Mouse (Mus musculus) left cerebral cortex, postnatal 4 days (tissue): ENCODE data around the gene Fam213b. TPM values are rescaled to one million over a fixed set of nuclear protein-coding genes. Genes with fewer than 3 reads are reported as not detected.
A peak's percentile ranks its signal among the peaks of the same experiment; 100 is the strongest.

ENCODE experiments used
- DNase-seq: peaks from one replicate; pipeline ENCODE4 v3.0.0-alpha.2; 2022
- intact Hi-C: fragments of 180-260 bp; cut with DNase I; formaldehyde crosslinking; loops from one replicate; pipeline ENCODE4 v1.15.1; 2025
- total RNA-seq, 2 experiments: library from RNA; stranded (reverse); gene quantifications; 2 replicates each; pipeline ENCODE4 v1.2.3; 2021

Gene Fam213b
- total RNA-seq, 2 experiments from 2014 or later = 19.5 to 19.8 TPM

GRCm38 (mm10) chr4:154856480-154856837, 42.5 kb downstream of the Fam213b start:
- intact Hi-C loops = no loop called here
- no peak for DNase-seq

- DNase-seq = peak; percentile 91
- intact Hi-C loops = no loop called here
Observed at GRCm38 (mm10) chr4:154855721-154856479, 43.0 kb downstream of the Fam213b start.

GRCm38 (mm10) chr4:154854676-154855345, 44.1 kb downstream of the Fam213b start:
- intact Hi-C loops = no loop called here
- no peak for DNase-seq

GRCm38 (mm10) chr4:154853881-154854280, 45.1 kb downstream of the Fam213b start:
- intact Hi-C loops = no loop called here
- no peak for DNase-seq

- intact Hi-C loops = no loop called here
- DNase-seq = no peak
Observed at GRCm38 (mm10) chr4:154852696-154853095, 46.2 kb downstream of the Fam213b start.

Other genes starting within 250 kb of the Fam213b start
- not detected for gene Actrt2, start 231.3 kb downstream of the Fam213b start, total RNA-seq
- 1 to 10 TPM; 2.4 to 2.8 TPM for gene Ttc34, start 61.7 kb downstream of the Fam213b start, total RNA-seq
- gene Mmel1, start 29.6 kb downstream of the Fam213b start, total RNA-seq = under 1 TPM; 0.28 to 0.54 TPM
- 1 to 10 TPM in 1 of 2 experiments, under 1 TPM in 1; 0.58 to 1.1 TPM for gene Tnfrsf14, start 29.4 kb upstream of the Fam213b start, total RNA-seq
- 10 to 100 TPM; 56.8 to 74.5 TPM for gene Hes5, start 61.8 kb upstream of the Fam213b start, total RNA-seq
- 10 to 100 TPM; 34.5 to 39.8 TPM for gene Pank4, start 65.0 kb upstream of the Fam213b start, total RNA-seq
- 10 to 100 TPM; 50.9 to 56.1 TPM for gene Plch2, start 157.6 kb upstream of the Fam213b start, total RNA-seq
- gene Pex10, start 167.9 kb upstream of the Fam213b start, total RNA-seq = 10 to 100 TPM; 12.0 to 13.5 TPM
- gene Rer1, start 187.2 kb upstream of the Fam213b start, total RNA-seq = 10 to 100 TPM; 65.1 to 67.9 TPM
- 10 to 100 TPM; 11.0 to 12.9 TPM for gene Morn1, start 187.4 kb upstream of the Fam213b start, total RNA-seq